Mouse (Mus musculus): ENCODE results near the gene Gga1. TPM values are rescaled to one million over a fixed set of nuclear protein-coding genes. Genes with fewer than 3 reads are reported as not detected.

Gene Gga1
- polyA plus RNA-seq, 1 experiment from 2014 or later, result 42.4 TPM

DNA sequence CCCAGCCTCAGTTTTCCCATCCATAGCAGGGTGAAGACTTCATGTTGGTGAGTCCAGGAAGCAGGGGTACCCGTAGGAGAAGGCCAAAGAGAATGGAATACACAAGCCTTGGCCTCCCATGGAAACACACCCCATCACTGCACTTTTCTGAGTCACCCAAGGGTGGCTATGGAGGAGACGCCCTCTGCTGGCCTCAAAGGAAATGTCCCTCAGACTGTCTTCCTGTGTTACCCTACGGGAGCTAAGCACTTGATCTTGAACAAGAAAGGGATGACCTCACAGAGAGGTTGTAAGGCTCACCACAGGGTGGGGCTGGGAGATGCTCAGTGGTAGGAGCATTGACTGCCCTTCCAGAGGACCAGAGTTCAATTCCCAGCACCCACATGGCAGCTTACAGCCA lies 54.6 kb downstream of the Gga1 start:
- peak; percentile 85 for DNase-seq (ENCODE audit: low spot score)

DNA sequence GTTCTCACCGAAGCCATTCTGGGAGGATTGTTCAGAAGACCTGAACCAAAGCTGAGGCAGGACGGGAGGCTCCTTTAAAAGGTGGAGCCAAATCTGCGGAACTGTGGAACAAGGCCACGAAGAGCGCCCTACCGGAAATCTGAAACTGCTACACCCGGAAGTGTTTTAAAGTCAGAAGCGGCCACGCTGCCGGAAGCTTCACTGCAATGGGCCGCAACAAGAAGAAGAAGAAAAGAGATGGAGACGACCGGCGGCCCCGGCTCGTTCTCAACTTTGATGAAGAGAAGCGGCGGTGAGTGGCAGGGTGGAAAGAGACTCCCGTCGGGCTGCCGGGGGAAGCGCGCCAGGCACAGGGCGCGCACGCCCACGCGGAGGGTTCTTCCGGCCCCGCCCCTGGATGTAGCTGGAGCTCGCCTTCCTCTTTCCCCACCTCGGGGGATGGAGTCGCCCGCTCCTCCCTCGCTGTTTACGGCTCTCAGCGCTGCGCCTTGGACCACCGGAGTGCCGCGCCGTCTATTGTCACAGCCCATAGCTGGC lies 57.9 kb downstream of the Gga1 start, which contains the start of gene Nol12:
Gene Nol12, plus strand, starts transcription at position 150 of the 537 bp plus-strand sequence.
- peak; percentile 93 for DNase-seq (ENCODE audit: low spot score)

DNA sequence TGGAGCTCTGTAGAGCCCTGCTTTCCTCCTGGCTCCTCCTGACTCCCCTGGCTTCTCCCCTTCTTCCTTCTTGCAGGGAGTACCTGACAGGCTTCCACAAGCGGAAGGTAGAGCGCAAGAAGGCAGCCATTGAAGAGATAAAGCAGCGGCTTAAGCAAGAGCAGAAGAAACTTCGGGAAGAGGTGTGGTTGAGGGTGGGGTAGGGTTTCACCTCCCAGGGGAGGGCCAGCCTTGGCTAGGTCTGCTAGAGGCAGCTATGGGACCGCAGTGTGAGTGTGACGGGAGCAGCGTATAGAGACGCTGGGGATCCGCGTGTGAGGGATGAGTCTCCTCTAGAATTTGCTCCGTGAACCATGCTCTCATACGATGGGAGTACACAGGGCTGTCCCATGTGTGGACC lies 59.4 kb downstream of the Gga1 start:
- no peak for DNase-seq (ENCODE audit: low spot score)

DNA sequence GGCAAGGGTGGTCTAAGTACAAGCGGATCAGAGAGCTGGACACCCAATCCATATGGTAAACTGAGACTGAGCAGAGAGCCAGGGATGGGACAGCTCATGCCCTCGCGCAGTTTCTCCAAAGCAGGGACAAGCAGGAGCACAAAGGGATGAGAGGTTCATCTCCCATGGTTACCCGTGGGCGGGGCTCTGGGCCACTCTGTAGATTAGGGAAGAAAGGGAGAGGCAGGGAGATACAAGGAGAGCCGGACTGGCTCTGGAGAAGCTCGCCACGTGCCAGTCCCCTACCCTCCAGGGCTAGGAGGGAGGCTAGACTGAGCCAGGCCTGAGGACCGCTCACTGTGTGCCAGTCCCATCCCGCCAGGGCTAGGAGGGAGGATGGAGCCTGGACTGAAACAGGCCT lies 60.3 kb downstream of the Gga1 start:
- DNase-seq (ENCODE audit: low spot score), result no peak

DNA sequence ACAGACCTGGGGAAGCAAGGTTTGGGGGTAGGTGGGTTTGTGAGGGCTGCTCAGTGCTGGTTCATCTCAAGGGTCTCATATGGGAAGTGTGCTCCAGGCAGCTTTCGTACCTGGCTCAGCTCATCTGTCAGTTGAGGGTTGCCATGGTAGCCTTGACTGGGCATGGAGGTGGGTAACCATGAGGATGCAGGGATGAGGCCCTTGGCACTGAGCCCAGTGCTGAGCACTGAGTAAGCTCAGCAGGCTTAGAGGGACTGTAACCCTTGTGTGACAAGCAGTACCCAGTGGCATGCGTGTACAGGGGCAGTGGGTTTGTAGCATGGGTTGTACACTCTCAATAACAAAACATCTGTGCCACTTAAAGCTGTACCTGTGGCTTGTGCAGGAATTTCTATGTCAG lies 61.0 kb downstream of the Gga1 start:
- DNase-seq (ENCODE audit: low spot score), result no peak

DNA sequence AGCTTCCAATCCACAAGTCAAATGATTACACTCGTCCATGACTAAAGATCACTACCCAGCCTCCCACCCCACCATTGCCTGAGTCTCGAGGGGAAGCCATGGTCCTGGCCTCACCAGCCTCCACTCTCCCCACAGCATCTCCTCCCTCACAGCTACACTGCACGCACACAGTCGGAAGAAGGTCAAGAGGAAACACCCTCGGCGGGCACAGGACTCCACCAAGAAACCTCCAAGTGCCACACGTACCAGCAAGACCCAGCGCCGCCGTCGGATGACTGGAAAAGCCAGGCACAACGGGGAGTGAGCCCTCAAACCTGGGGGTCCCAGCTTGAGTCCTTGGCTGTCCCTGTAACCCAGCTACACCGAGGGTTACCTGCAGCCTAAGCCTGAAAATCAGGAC lies 63.3 kb downstream of the Gga1 start:
- no peak for DNase-seq (ENCODE audit: low spot score)

DNA sequence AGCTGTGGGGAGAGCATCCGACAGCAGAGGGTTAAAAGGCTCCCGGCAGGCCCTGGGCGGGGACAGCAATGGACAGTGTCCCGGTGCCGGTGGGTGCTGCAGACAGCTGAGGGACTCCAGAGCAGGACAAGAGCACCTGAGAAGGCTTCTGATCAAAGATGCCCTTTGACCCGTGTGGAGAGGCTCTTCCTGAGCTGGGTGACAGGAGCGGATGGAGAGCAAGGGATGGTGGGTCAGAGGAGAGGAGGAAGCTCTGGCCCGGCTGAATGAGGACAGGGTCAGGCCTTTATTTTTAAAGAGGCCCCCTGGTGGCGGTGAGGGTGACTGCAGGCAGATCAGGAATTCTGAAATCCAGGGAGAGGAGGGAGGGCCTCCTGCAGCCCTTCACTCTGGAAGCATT lies 65.7 kb downstream of the Gga1 start:
- peak; percentile 39 for DNase-seq (ENCODE audit: low spot score)

Small RNA genes within 50 kb of the gene (microRNA-seq; reads per million reads assigned to microRNA genes)
- gene Mir6955 (ENCODE audit: borderline number of aligned reads), result 1.2 reads per million

Other genes starting within 250 kb of the Gga1 start
- gene Elfn2, start 158.4 kb upstream of the Gga1 start, polyA plus RNA-seq (2015; fragmentation: Nextera tagmentation; extraction: Ambion mirVana), result 0.91 and 1.3 TPM in 2 replicates
- gene Mfng, start 103.7 kb upstream of the Gga1 start, polyA plus RNA-seq (2015; fragmentation: Nextera tagmentation; extraction: Ambion mirVana), result 55.2 TPM in 2 replicates
- gene Card10, start 74.1 kb upstream of the Gga1 start, polyA plus RNA-seq (2015; fragmentation: Nextera tagmentation; extraction: Ambion mirVana), result 2.6 and 2.8 TPM in 2 replicates
- gene Cdc42ep1, start 34.6 kb upstream of the Gga1 start, polyA plus RNA-seq (2015; fragmentation: Nextera tagmentation; extraction: Ambion mirVana), result 3.9 and 4.0 TPM in 2 replicates
- gene Lgals2, start 21.7 kb upstream of the Gga1 start, polyA plus RNA-seq (2015; fragmentation: Nextera tagmentation; extraction: Ambion mirVana), result 3.3 and 5.1 TPM in 2 replicates
- gene Gm49510, start 22.5 kb downstream of the Gga1 start, polyA plus RNA-seq (2015; fragmentation: Nextera tagmentation; extraction: Ambion mirVana), result 0.10 and 0.32 TPM in 2 replicates
- 27.7 and 39.1 TPM in 2 replicates for gene Sh3bp1, start 22.6 kb downstream of the Gga1 start, polyA plus RNA-seq (2015; fragmentation: Nextera tagmentation; extraction: Ambion mirVana)
- gene Pdxp, start 36.7 kb downstream of the Gga1 start, polyA plus RNA-seq (2015; fragmentation: Nextera tagmentation; extraction: Ambion mirVana), result 16.3 and 16.5 TPM in 2 replicates
- gene Lgals1, start 49.5 kb downstream of the Gga1 start, polyA plus RNA-seq (2015; fragmentation: Nextera tagmentation; extraction: Ambion mirVana), result 598 and 732 TPM in 2 replicates
- 59.3 and 59.9 TPM in 2 replicates for gene Nol12, start 57.7 kb downstream of the Gga1 start, polyA plus RNA-seq (2015; fragmentation: Nextera tagmentation; extraction: Ambion mirVana)
- gene Triobp, start 70.5 kb downstream of the Gga1 start, polyA plus RNA-seq (2015; fragmentation: Nextera tagmentation; extraction: Ambion mirVana), result 16.3 and 18.0 TPM in 2 replicates
- 303 and 311 TPM in 2 replicates for gene H1f0, start 151.3 kb downstream of the Gga1 start, polyA plus RNA-seq (2015; fragmentation: Nextera tagmentation; extraction: Ambion mirVana)
- 0.14 and 0.21 TPM in 2 replicates for gene Galr3, start 164.7 kb downstream of the Gga1 start, polyA plus RNA-seq (2015; fragmentation: Nextera tagmentation; extraction: Ambion mirVana)
- gene Ankrd54, start 185.7 kb downstream of the Gga1 start, polyA plus RNA-seq (2015; fragmentation: Nextera tagmentation; extraction: Ambion mirVana), result 60.0 and 62.6 TPM in 2 replicates
- gene Eif3l, start 198.0 kb downstream of the Gga1 start, polyA plus RNA-seq (2015; fragmentation: Nextera tagmentation; extraction: Ambion mirVana), result 200 and 212 TPM in 2 replicates
- 3.3 and 4.6 TPM in 2 replicates for gene Micall1, start 231.7 kb downstream of the Gga1 start, polyA plus RNA-seq (2015; fragmentation: Nextera tagmentation; extraction: Ambion mirVana)